8 mouse cellular contexts compared by ENCODE assay signal in the genomic region with DNA sequence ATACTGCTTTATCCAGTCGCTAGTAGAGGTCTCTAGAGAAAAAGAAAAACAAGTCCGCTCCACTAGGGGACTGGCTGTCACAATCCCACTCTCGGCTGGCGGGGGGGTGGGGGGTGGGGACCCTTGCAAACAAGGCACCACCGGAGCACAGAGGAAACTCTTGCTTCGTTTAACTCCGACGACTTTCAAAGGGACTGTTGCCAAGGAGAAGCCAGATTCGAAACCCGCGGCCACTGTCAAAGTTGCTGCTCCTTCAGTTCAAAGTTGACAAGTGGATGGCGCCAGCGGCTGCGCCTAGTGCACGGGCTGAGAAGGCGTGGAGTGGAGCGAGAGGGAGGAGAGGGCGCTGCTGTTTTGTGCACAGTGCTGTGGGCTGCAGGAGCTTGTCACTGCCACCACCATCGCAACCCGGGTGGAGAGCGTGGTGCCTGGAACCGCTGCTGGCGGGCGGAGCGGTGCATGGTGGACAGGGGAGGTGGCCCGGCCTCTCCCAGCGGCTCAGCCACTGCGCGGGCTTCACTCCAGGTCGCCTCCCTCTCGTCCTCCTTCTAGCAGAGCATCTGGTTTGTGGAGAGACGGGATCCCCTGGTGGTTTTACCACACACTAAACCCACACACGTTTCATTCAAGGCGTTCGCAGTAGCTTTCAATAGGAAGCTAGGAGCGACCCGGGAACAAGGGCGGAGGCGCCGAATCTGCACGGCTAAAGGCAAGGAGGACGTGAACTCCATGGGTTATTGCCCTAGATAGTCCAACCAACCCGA. TPM values are rescaled to one million over a fixed set of nuclear protein-coding genes. Genes with fewer than 3 reads are reported as not detected.
DNase-seq lines count a peak whose midpoint lies in the region; ATAC-seq and TF ChIP-seq lines count a peak whose summit lies in the region.

No protein-coding gene starts in this region.

- intact Hi-C loops in gastrocnemius, postnatal 14 days (cut with DNase I; ENCODE audit: low total_unique reads): no loop called here
- intact Hi-C loops in left cerebral cortex, postnatal 25 days (cut with DNase I): no loop called here

- H3K4me2 ChIP-seq in forebrain, embryonic 16.5 days (ENCODE audit: low read length): peak overlapping the region; percentile 78
- H3K4me2 ChIP-seq in intestine, embryonic 14.5 days (ENCODE audit: low read length): peak overlapping the region; percentile 98
- peak overlapping the region; percentile 96 for H3K4me2 ChIP-seq in midbrain, postnatal 0 days (ENCODE audit: low read depth, low read length, poor library complexity, severe bottlenecking)

- peak overlapping the region; percentile 54 for H3K9ac ChIP-seq in forebrain, embryonic 16.5 days (replicated peaks; ENCODE audit: low read depth, low read length)
- peak overlapping the region; percentile 29; the same call in 1 of the 2 replicates for H3K9ac ChIP-seq in intestine, embryonic 14.5 days (ENCODE audit: low read length)
- peak overlapping the region; percentile 62 for H3K9ac ChIP-seq in midbrain, postnatal 0 days (replicated peaks; ENCODE audit: low read length, poor library complexity, severe bottlenecking)

- under 1% methylated on average over 43 of the region's 43 CpGs for WGBS in forebrain, embryonic 16.5 days
- 1% methylated on average over 43 of the region's 43 CpGs for WGBS in intestine, embryonic 14.5 days
- under 1% methylated on average over 42 of the region's 43 CpGs for WGBS in midbrain, postnatal 0 days

- H3K27ac ChIP-seq in forebrain, embryonic 16.5 days (ENCODE audit: low read length): peak overlapping the region; percentile 13
- H3K27ac ChIP-seq in intestine, embryonic 14.5 days (ENCODE audit: low read depth): no peak overlapping the region
- H3K27ac ChIP-seq in midbrain, postnatal 0 days (ENCODE audit: low read depth, low read length): peak overlapping the region; percentile 70

- TF ChIP-seq CTCF in midbrain, postnatal 0 days (IDR thresholded peaks at IDR 0.05): peak; percentile 48

- no peaks in the 10 kb centered on the region for H3K36me3 ChIP-seq in forebrain, embryonic 16.5 days (ENCODE audit: control insufficient read depth, insufficient read depth)
- no peaks in the 10 kb centered on the region for H3K36me3 ChIP-seq in intestine, embryonic 14.5 days (ENCODE audit: control insufficient read depth, insufficient read depth, low read length)
- no peaks in the 10 kb centered on the region for H3K36me3 ChIP-seq in midbrain, postnatal 0 days (ENCODE audit: insufficient read depth, low read length)

- peaks cover 18% of the 10 kb centered on the region for H3K4me1 ChIP-seq in forebrain, embryonic 16.5 days (replicated peaks; ENCODE audit: control insufficient read depth, insufficient read depth, low read length)
- 0 out of 2 replicates have a peak, but pooled peaks cover 6% of the 10 kb centered on the region for H3K4me1 ChIP-seq in intestine, embryonic 14.5 days (replicated peaks; ENCODE audit: control insufficient read depth, insufficient read depth, low read length)
- H3K4me1 ChIP-seq in midbrain, postnatal 0 days (ENCODE audit: insufficient read depth, low read length): no peaks in the 10 kb centered on the region; the same call in 1 of the 2 replicates

- peak overlapping the region; percentile 58 for H3K4me3 ChIP-seq in forebrain, embryonic 16.5 days (replicated peaks; ENCODE audit: low read length)
- H3K4me3 ChIP-seq in intestine, embryonic 14.5 days (ENCODE audit: low read depth, low read length): peak overlapping the region; percentile 57
- peak overlapping the region; percentile 64 for H3K4me3 ChIP-seq in midbrain, postnatal 0 days (ENCODE audit: low read depth, low read length)

- H3K9me3 ChIP-seq in forebrain, embryonic 16.5 days (ENCODE audit: control insufficient read depth, low read length): no peaks in the 10 kb centered on the region
- H3K9me3 ChIP-seq in intestine, embryonic 14.5 days (ENCODE audit: control insufficient read depth, low read length): no peaks in the 10 kb centered on the region
- no peaks in the 10 kb centered on the region for H3K9me3 ChIP-seq in midbrain, postnatal 0 days (ENCODE audit: low read length)

- H3K27me3 ChIP-seq in forebrain, embryonic 16.5 days (replicated peaks; ENCODE audit: control insufficient read depth, insufficient read depth, low read length): peaks cover 6% of the 10 kb centered on the region
- H3K27me3 ChIP-seq in intestine, embryonic 14.5 days (replicated peaks; ENCODE audit: control insufficient read depth, insufficient read depth, low read length): peaks cover 14% of the 10 kb centered on the region
- no peaks in the 10 kb centered on the region for H3K27me3 ChIP-seq in midbrain, postnatal 0 days (ENCODE audit: insufficient read depth, low read length)

- ATAC-seq in forebrain, embryonic 16.5 days: peak; percentile 80
- ATAC-seq in intestine, embryonic 14.5 days (replicated peaks; ENCODE audit: low FRiP score, low TSS enrichment, low read depth): peak; percentile 78
- ATAC-seq in midbrain, postnatal 0 days (ENCODE audit: low FRiP score): peak; percentile 83

- peak; percentile 29 for DNase-seq in gastrocnemius, postnatal 14 days
- no peak for DNase-seq in gastrocnemius, postnatal 25 days
- peak; percentile 26 for DNase-seq in cerebellum, adult 11-12 months
- DNase-seq in intestine, embryonic 14.5 days (ENCODE audit: low spot score): no peak
- DNase-seq in left cerebral cortex, postnatal 25 days (ENCODE audit: low spot score in 2 of 2): peak; percentile 60 to 71
- peak; percentile 75 for DNase-seq in midbrain, postnatal 0 days (ENCODE audit: low spot score)
- DNase-seq in urinary bladder, postnatal 4 days (ENCODE audit: low spot score in 2 of 2): peak; percentile 44 to 60

RNA-seq across cellular contexts. Expression of a gene that starts 0.8 kb away (rescaled TPM):
- total RNA-seq in gastrocnemius, postnatal 14 days (2021): under 1 TPM; 0.08 to 0.13 TPM
- total RNA-seq in gastrocnemius, postnatal 25 days (2021): not detected
- 2.9 and 3.0 TPM in 2 replicates for polyA plus RNA-seq in forebrain, embryonic 16.5 days (2015; fragmentation: Nextera tagmentation; extraction: Ambion mirVana)
- polyA plus RNA-seq in intestine, embryonic 14.5 days (2014; fragmentation: Nextera tagmentation; extraction: Ambion mirVana): 0.48 and 0.53 TPM in 2 replicates
- 10 to 100 TPM; 12.8 to 16.9 TPM for total RNA-seq in left cerebral cortex, postnatal 25 days (2021)
- total RNA-seq in midbrain, postnatal 0 days (2014; rRNA removed): 6.9 and 8.4 TPM in 2 replicates
- polyA plus RNA-seq in midbrain, postnatal 0 days (2015; fragmentation: Nextera tagmentation; extraction: Ambion mirVana): 6.5 and 6.9 TPM in 2 replicates

Comparison
In these comparisons a context has a peak if more than half of its experiments do, and no peak if none do; other contexts are left out.
1. DNase-seq: peak in gastrocnemius, postnatal 14 days (single experiment), cerebellum, adult 11-12 months (single experiment), left cerebral cortex, postnatal 25 days (2 of 2), midbrain, postnatal 0 days (single experiment) and urinary bladder, postnatal 4 days (2 of 2); none in gastrocnemius, postnatal 25 days (single experiment) and intestine, embryonic 14.5 days (single experiment).
2. Peak in every context shown above with its lines, with median percentiles within 50 percentile points of each other: ATAC-seq, H3K4me2 ChIP-seq, H3K4me3 ChIP-seq and H3K9ac ChIP-seq.